Mouse (Mus musculus): Measurements from ENCODE around the gene Ooep.

The Ooep gene

GRCm38 (mm10) chr9:78378113-78378785 is at the start of gene Ooep:
TSS of gene Ooep (minus strand) at chr9:78378725.
- ChIA-PET CTCF (interaction anchor here (0.6 to 0.9 kb wide), 8 partner anchors 10 to 255 kb away, joined by 3 to 5 read pairs (median 3); no protein-coding TSS in a partner anchor), POLR2A (interaction anchor here (0.6 to 12.3 kb wide), 35 partner anchors 9 to 203 kb away, joined by 3 to 455 read pairs (median 5); partner anchors contain the start of genes Dppa5a (in 4 of the 4), Ddx43 (in 2 of the 4), Gsta2 (in 2 of the 4) and Eef1a1 (in 1 of the 4))

- ChIA-PET CTCF (interaction anchor here in 1 of 4 experiments (0.5 to 0.6 kb wide), 2 partner anchors 26 to 88 kb away, joined by 3 read pairs; no protein-coding TSS in a partner anchor), POLR2A (interaction anchor here in 3 of 4 experiments (0.8 to 2.8 kb wide), 11 partner anchors 11 to 60 kb away, joined by 3 to 11 read pairs (median 6); partner anchors contain the start of genes Cgas (in 2 of the 3), Ddx43 (in 2 of the 3), Dppa5a (in 1 of the 3) and Mto1 (in 1 of the 3))
Observed at GRCm38 (mm10) chr9:78428185-78428584, 49.7 kb upstream of the Ooep start.

GRCm38 (mm10) chr9:78427362-78427781 is 48.8 kb upstream of the Ooep start:
- ChIA-PET POLR2A (interaction anchor here in 3 of 4 experiments (0.6 to 1.2 kb wide), 12 partner anchors 10 to 278 kb away, joined by 3 to 4 read pairs (median 3); partner anchors contain the start of gene Mto1 (in 1 of the 3)), CTCF (interaction anchor here in 1 of 4 experiments (0.6 kb wide), 1 partner anchor 168 kb away, joined by 4 read pairs; no protein-coding TSS in a partner anchor)

- ChIA-PET CTCF (interaction anchor here in 1 of 4 experiments (0.6 kb wide), 1 partner anchor 448 kb away, joined by 3 read pairs; no protein-coding TSS in a partner anchor), POLR2A (interaction anchor here in 1 of 4 experiments (0.7 kb wide), 1 partner anchor 544 kb away, joined by 3 read pairs; no protein-coding TSS in a partner anchor)
Observed at GRCm38 (mm10) chr9:78401596-78401995, 23.1 kb upstream of the Ooep start.

GRCm38 (mm10) chr9:78400570-78400969 is 22.0 kb upstream of the Ooep start:
- ChIA-PET CTCF (interaction anchor here in 1 of 4 experiments (1.1 kb wide), 1 partner anchor 15 kb away, joined by 3 read pairs; no protein-coding TSS in a partner anchor), POLR2A (no interaction called here)

- ChIA-PET CTCF (interaction anchor here in 2 of 4 experiments (0.6 to 1.5 kb wide), 7 partner anchors 21 to 220 kb away, joined by 3 to 5 read pairs (median 4); no protein-coding TSS in a partner anchor), POLR2A (interaction anchor here (0.6 to 3.3 kb wide), 27 partner anchors 8 to 1853 kb away, joined by 3 to 18 read pairs (median 4); partner anchors contain the start of genes Dppa5a (in 2 of the 4), Gm17324 (in 1 of the 4), Mto1 (in 1 of the 4) and Ooep (in 1 of the 4))
Observed at GRCm38 (mm10) chr9:78396517-78396916, 18.0 kb upstream of the Ooep start.

GRCm38 (mm10) chr9:78395630-78396351 is 17.3 kb upstream of the Ooep start, which contains the start of gene Ddx43:
TSS of gene Ddx43 (plus strand) at chr9:78395777.
- ChIA-PET POLR2A (interaction anchor here (0.6 to 3.3 kb wide), 46 partner anchors 9 to 1852 kb away, joined by 3 to 18 read pairs (median 4); partner anchors contain the start of genes Dppa5a (in 3 of the 4), Gm17324 (in 1 of the 4), Mto1 (in 1 of the 4) and Ooep (in 1 of the 4)), CTCF (interaction anchor here in 3 of 4 experiments (0.7 to 2.7 kb wide), 10 partner anchors 10 to 157 kb away, joined by 3 to 7 read pairs (median 4); no protein-coding TSS in a partner anchor)

- CTCF ChIA-PET, result interaction anchor here in 3 of 4 experiments (1.0 to 2.7 kb wide), 7 partner anchors 9 to 158 kb away, joined by 3 to 7 read pairs (median 4); no protein-coding TSS in a partner anchor
- POLR2A ChIA-PET, result interaction anchor here (0.6 to 3.3 kb wide), 38 partner anchors 13 to 219 kb away, joined by 3 to 18 read pairs (median 4); partner anchors contain the start of genes Dppa5a (in 3 of the 4), Gm17324 (in 1 of the 4), Mto1 (in 1 of the 4) and Ooep (in 1 of the 4)
Observed at GRCm38 (mm10) chr9:78395244-78395629, 16.7 kb upstream of the Ooep start.

GRCm38 (mm10) chr9:78394602-78395001 is 16.1 kb upstream of the Ooep start:
- ChIA-PET CTCF (interaction anchor here in 2 of 4 experiments (0.9 to 2.7 kb wide), 3 partner anchors 37 to 54 kb away, joined by 3 to 7 read pairs (median 3); no protein-coding TSS in a partner anchor), POLR2A (interaction anchor here in 3 of 4 experiments (0.6 to 3.3 kb wide), 10 partner anchors 13 to 111 kb away, joined by 3 to 18 read pairs (median 4); partner anchors contain the start of genes Dppa5a (in 2 of the 3) and Ooep (in 1 of the 3))

GRCm38 (mm10) chr9:78393741-78394140 is 15.2 kb upstream of the Ooep start:
- CTCF ChIA-PET, result interaction anchor here in 2 of 4 experiments (0.9 to 2.7 kb wide), 3 partner anchors 36 to 53 kb away, joined by 3 to 7 read pairs (median 3); no protein-coding TSS in a partner anchor
- POLR2A ChIA-PET, result interaction anchor here in 2 of 4 experiments (0.9 to 3.3 kb wide), 6 partner anchors 20 to 112 kb away, joined by 3 to 18 read pairs (median 8); partner anchors contain the start of gene Dppa5a (in 2 of the 2)

- POLR2A ChIA-PET, result interaction anchor here (0.7 to 2.2 kb wide), 33 partner anchors 10 to 147 kb away, joined by 3 to 11 read pairs (median 4); partner anchors contain the start of genes Dppa5a (in 2 of the 4), Gsta2 (in 2 of the 4), Ooep (in 2 of the 4) and Cgas (in 1 of the 4)
- CTCF ChIA-PET, result interaction anchor here in 3 of 4 experiments (0.6 to 1.3 kb wide), 7 partner anchors 14 to 141 kb away, joined by 3 read pairs; no protein-coding TSS in a partner anchor
Observed at GRCm38 (mm10) chr9:78389981-78390380, 11.5 kb upstream of the Ooep start.

- POLR2A ChIA-PET, result interaction anchor here in 3 of 4 experiments (0.6 to 5.6 kb wide), 14 partner anchors 9 to 180 kb away, joined by 3 to 57 read pairs (median 6); partner anchors contain the start of genes Dppa5a (in 2 of the 3) and Ooep (in 1 of the 3)
- CTCF ChIA-PET, result interaction anchor here in 3 of 4 experiments (0.6 to 3.3 kb wide), 12 partner anchors 9 to 274 kb away, joined by 3 to 29 read pairs (median 10); partner anchors contain the start of gene Ddx43 (in 1 of the 3)
Observed at GRCm38 (mm10) chr9:78386947-78387346, 8.4 kb upstream of the Ooep start.

GRCm38 (mm10) chr9:78385893-78386292 is 7.4 kb upstream of the Ooep start:
- ChIA-PET POLR2A (interaction anchor here (0.7 to 5.6 kb wide), 24 partner anchors 10 to 210 kb away, joined by 3 to 57 read pairs (median 7); partner anchors contain the start of gene Dppa5a (in 3 of the 4)), CTCF (interaction anchor here (0.5 to 3.3 kb wide), 38 partner anchors 10 to 273 kb away, joined by 3 to 29 read pairs (median 4); partner anchors contain the start of genes Dppa5a (in 2 of the 4) and Ddx43 (in 1 of the 4))

- ChIA-PET CTCF (interaction anchor here (0.6 to 0.9 kb wide), 7 partner anchors 9 to 256 kb away, joined by 3 to 5 read pairs (median 3); no protein-coding TSS in a partner anchor), POLR2A (interaction anchor here (0.6 to 12.3 kb wide), 32 partner anchors 9 to 186 kb away, joined by 3 to 455 read pairs (median 6); partner anchors contain the start of genes Dppa5a (in 3 of the 4), Gsta2 (in 2 of the 4), Ddx43 (in 1 of the 4) and Eef1a1 (in 1 of the 4))
Observed at GRCm38 (mm10) chr9:78377546-78377945, 979 bp downstream of the Ooep start.

- POLR2A ChIA-PET, result interaction anchor here (0.7 to 12.3 kb wide), 70 partner anchors 7 to 267 kb away, joined by 3 to 455 read pairs (median 7); partner anchors contain the start of genes Ddx43 (in 4 of the 4), Cgas (in 2 of the 4), Gsta2 (in 2 of the 4) and Mto1 (in 2 of the 4)
- CTCF ChIA-PET, result interaction anchor here (1.0 to 3.5 kb wide), 10 partner anchors 10 to 20 kb away, joined by 3 to 17 read pairs (median 6); partner anchors contain the start of gene Ddx43 (in 1 of the 4)
Observed at GRCm38 (mm10) chr9:78375486-78375885, 3.0 kb downstream of the Ooep start.

GRCm38 (mm10) chr9:78374885-78375389 is 3.6 kb downstream of the Ooep start:
- CTCF ChIA-PET, result interaction anchor here in 3 of 4 experiments (1.0 to 3.5 kb wide), 11 partner anchors 11 to 35 kb away, joined by 3 to 17 read pairs (median 5); partner anchors contain the start of gene Ddx43 (in 1 of the 3)
- POLR2A ChIA-PET, result interaction anchor here (0.6 to 12.3 kb wide), 77 partner anchors 9 to 1391 kb away, joined by 3 to 455 read pairs (median 7); partner anchors contain the start of genes Ddx43 (in 4 of the 4), Mto1 (in 3 of the 4), Cgas (in 2 of the 4) and Gsta2 (in 2 of the 4)
